Mouse (Mus musculus) B cell, adult 2 months (primary cell): ENCODE data around the gene Crot.
A peak's percentile ranks its signal among the peaks of the same experiment; 100 is the strongest.
"Not testable (repeated sequence)": the region's sequence is repeated elsewhere in the genome, so short reads cannot be mapped to it uniquely, and the experiment has no call there.

Experiments
- DNase-seq, 2 experiments: peaks; one replicate each; pipeline ENCODE4 v3.0.0; 2022

The Crot gene

DNA sequence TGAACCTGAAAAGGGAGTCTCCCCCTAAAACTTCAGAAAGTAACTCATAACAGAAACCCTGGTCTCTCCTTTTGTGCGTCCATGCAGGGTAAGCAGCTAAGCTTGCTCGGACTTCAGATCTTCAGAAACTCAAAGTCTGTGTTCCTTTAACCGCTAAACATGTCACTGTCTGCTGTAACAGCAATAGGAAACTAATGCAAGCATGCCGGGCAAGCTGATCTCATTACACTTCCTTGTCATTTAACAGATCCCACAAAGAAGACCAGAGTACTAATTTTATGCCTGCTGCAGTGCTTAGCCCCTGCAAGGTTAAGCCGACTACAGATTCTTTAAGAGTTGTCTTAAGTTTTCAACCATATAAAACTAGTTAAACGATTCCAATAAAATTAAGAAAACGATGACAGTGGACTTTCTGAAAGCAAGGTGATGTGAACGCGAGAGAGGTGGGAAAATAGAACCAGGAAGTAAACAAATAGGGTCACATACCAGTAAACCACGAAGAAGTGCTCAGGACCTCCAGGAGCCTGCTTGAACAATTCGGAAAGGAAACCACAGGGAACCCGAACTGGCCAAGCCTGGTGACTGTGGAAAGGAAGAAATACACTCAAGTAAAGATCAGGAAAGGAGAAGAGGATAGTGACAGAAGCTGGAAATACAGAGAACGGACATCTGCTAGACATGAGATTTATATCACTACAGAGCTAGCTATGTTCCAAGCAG, 998 bp downstream of the Crot start:
- DNase-seq, result peak; percentile 3 to 11

DNA sequence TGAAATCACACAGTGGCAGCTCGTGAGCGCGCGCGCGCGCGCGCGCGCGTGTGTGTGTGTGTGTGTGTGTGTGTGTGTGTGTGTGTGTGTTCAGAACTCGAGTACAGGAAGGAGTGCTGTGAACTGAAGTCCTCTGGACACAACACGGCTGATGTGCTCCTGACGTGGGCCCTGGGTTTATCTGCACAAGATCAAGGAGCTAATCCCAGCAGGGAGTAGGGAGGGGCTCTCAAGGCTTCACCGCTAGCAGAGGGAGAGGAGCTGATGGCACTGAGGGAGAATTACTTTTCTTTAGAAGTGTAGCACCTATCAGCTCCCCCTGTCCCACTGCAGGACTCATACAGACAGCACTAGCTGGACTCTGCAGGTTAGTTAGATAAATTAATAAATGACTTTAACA, 5.5 kb downstream of the Crot start:
- DNase-seq, result no peak

DNA sequence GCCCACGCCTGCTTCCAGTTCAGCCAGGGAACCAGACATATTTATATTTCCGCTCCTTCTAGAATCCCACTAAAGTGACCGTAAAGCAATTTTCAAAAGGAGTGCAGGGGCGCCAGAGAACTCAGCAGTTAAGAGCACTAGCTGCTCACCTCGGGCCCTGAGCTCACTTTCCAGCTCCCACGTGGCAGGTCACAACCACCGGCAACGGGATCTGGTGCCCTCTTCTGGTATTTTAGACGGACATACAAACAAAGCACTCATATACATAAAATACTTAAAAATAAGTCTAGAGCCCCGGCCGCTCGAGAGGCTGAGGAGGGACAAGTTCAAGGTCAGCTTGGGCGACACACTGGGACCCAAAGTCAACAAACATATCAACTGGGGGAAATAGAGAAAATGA, 6.6 kb downstream of the Crot start:
- no peak for DNase-seq

GRCm38 (mm10) chr5:8987925-8988324, 9.2 kb downstream of the Crot start:
- no peak for DNase-seq

DNA sequence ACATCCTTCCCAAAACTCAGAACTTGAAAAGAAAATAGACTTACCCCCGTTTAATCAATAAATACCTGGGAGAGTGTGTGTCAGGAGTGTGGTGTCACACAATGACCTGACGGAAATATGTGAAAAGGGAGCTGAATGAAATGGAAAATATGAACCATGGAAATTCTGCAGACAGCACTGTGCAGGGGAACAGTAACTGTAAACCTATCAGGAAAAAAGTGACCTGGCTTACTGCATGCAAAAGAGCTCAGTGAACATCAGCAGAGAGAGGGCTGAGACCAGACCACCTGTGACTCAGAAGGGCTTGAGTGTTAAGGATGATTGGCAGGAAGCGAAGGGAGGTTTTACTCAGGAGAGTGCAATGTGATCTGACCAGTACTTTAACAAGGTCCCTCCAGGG, 11.7 kb downstream of the Crot start:
- DNase-seq, result no peak

- no peak for DNase-seq
These were observed 22.4 kb downstream of the Crot start for GRCm38 (mm10) chr5:8974721-8975120.

GRCm38 (mm10) chr5:8972355-8972754, 24.8 kb downstream of the Crot start:
- DNase-seq, result no peak

GRCm38 (mm10) chr5:8970694-8971093, 26.4 kb downstream of the Crot start:
- no peak for DNase-seq

DNA sequence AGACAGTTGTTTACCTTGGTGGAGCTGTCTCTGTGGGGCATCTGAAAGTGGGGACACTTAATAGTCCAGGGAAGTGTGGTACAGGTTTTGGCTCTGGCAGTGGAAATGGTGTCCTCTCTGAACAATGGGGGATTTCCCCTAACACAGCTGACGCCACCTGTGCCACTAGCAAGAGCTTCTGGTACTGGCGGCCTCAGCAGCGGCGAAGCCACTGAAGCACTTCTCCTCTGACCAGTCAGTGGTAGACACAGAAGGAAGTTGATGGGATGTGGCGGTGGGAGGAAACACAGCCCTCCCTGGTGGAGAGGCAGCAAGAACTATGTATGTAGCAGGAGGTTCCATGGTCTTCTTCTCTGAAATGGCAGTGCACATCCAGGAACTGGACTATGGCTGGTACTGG, 32.6 kb downstream of the Crot start:
- DNase-seq, result peak; percentile 3 to 11

DNA sequence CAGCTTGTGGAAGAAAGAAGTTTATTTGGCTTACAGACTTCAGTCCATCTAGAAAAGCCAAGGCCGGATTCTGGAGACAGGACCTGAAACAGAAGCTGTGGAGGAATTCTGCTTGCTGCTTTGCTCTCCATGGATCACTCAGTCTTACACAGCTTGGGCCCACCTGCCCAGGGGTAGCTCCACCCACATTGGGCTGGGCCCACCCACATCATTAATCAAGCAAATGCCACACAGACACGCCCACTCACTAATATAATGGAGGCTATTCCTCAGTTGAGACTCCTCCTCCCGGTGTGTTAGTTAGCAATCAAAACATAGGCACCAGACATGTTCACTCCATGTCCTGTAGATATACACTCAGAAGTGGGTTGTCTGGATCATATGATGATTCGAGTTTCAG, 36.6 kb downstream of the Crot start:
- DNase-seq, result no peak

DNA sequence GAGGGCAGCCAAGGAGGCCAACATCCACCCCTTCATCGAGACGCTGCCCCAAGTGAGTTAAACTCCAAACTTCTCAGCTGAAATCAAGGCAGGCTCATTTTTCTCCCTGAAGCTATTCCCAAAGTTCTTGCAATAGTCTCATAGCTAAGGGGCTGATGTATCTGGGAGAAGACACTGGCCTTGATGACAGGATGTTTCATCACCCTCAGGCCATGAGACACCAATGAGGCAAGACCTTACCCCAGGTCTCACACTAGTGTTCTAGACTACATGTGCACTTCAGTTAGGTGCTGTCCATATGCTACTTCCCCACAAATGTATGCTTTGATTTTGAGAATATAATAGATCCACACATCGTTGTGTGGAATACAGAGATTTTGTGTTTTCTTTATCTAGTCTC, 41.6 kb downstream of the Crot start:
- no peak for DNase-seq

- DNase-seq, result no peak
These were observed 43.5 kb downstream of the Crot start for GRCm38 (mm10) chr5:8953660-8954059.

GRCm38 (mm10) chr5:8947423-8948110, 49.6 kb downstream of the Crot start:
- DNase-seq, result no peak

- DNase-seq, result peak; percentile 77 to 82
These were observed 53.3 kb downstream of the Crot start for GRCm38 (mm10) chr5:8943836-8944235.

GRCm38 (mm10) chr5:8941266-8941665, 55.9 kb downstream of the Crot start:
- not testable (repeated sequence) for DNase-seq

GRCm38 (mm10) chr5:8937965-8938364, 59.2 kb downstream of the Crot start:
- no peak for DNase-seq

GRCm38 (mm10) chr5:8928440-8928839, 68.7 kb downstream of the Crot start:
- no peak for DNase-seq

GRCm38 (mm10) chr5:8917069-8917468, 80.1 kb downstream of the Crot start:
- peak; percentile 52 to 63 for DNase-seq

- no peak for DNase-seq
These were observed 80.7 kb downstream of the Crot start for GRCm38 (mm10) chr5:8916400-8916799.
